Mouse (Mus musculus) left cerebral cortex, adult 11 months (tissue): ENCODE measurements at regions not wholly inside any gene's neighbourhood (a gene's known extent, or its start where the extent isn't known, plus 50 kb on each side); places are given as distances from the start of the nearest gene placed in this dataset.

ENCODE experiments used
- DNase-seq: peaks from one replicate; pipeline ENCODE4 v3.0.0; 2022; ENCODE audit warnings: low spot score

DNA sequence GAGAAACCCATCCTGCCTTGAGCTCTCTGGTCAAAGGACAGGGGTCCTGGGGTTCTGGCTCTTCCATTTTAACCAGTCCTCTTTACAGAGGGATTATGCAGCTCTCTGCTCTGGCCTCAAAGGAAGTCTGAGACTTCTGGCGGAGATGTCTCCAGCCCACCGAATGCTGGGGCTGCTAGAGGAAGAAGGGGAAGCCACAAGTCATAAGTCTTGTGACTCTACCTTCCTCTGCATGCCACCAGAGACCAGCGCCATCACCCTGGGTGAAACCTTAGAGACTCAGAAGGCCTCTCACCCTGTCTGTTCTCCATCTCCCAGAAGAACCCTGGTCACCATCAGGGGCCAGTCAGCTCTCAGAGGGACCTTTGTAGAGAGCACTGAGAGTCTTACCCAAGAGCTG is 246.4 kb upstream of the Sulf2 start:
- DNase-seq = no peak

DNA sequence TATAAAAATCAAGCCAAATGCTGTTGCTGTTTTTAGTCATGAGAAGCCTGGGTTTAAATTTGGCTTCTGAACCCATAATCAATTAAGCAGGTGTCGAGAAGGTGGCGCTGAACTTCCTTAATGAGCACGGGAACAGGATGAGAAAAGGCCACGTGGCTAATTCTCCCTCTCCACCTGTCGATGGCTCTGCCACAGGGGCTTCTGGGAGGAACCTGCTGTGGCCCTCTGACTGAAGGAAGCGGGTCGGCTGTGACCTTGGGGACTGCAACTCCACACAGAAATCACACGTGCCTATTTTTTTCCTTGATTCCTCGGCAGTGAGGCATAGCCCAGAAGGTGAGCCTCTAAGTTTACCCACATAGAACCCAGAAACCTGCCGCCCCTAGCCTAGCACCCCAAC is 244.8 kb upstream of the Sulf2 start:
- no peak for DNase-seq

DNA sequence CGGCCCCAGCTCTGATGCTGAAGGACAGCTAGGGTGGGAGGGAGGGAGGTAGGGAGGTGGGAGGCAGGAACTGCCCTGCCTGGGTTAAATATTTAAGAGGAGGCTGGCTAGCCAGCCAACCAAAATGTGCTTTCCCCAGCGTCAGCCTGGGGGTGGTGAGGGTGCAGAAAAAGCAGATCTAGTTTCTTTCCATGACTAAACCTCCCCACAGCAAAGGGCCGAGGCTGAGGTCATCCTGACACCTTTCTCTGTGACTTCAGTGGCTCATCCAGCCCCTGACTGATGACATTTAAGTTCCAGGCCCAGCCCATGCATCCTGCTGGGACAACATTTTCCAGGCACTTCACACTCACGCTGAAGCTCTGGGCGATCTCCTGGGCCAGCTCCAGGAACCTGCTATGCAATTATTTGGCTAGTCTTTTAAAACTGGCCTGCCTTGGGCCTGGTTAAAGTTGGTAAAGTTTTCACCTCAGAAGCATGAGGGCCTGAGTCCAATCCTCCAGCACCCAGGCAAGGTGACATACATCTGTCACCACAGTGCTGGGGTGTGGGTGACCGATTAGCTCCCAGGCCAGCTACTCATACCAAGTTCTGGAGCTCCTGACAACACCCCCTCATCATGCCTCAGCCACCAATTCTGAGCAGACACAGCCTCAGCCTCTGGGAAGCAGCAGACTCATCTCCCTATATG is 243.8 kb upstream of the Sulf2 start:
- DNase-seq = no peak

DNA sequence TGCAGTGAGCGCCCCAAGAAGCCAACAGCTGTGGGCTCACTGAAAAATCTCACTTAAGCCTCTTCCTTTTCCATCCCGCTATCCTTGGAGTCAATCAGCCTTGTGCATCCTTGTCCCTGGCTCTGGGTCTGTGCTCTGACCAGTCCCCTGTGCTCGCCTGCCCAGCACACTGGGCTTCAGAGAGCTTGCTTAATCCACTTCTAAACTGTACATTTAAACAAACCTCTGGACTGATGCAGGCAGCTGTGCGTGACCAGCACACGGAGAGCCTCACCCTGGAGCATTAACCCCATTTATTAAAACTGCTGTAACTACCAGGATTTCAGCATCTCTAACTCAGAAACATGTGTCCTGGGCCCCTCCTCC is 243.3 kb upstream of the Sulf2 start:
- DNase-seq = no peak

DNA sequence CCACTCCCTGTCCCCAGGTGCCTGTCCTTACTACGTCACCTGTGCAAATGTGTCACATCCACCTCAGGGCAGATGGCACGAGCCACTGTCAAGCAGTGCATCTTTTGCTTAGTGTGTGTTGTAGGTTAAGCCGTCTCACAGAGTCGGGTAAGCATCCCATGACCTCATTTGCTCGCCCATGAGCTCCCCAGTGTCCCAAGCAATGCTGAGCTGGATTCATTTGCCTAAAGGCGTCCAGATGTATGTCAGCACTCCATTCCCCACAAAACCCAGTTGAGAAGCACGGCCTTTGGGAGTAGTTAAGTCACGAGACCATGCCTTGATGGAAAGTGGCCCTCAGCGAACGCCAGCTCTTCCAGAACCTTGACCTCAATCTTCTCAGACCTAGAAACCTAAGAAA is 242.7 kb upstream of the Sulf2 start:
- DNase-seq = no peak

DNA sequence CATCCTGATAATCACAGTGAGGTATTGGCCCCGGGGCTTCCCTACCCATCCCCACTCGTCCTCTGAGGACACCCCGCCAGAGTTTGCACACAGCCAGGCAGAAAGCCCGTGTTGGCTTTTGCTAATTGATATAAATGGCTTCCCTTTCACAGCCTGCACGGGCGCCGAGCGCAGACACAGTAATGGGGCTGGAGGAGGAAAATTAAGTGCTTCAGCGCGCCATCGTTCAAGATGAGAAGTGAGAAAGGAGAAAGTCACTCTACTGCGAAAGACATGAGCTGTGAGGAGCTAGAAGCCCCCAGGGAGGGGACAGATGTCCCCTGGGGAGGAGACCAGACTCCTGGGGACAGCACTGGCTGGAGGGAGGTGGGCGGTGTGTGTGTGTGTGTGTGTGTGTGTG is 239.2 kb upstream of the Sulf2 start:
- no peak for DNase-seq

DNA sequence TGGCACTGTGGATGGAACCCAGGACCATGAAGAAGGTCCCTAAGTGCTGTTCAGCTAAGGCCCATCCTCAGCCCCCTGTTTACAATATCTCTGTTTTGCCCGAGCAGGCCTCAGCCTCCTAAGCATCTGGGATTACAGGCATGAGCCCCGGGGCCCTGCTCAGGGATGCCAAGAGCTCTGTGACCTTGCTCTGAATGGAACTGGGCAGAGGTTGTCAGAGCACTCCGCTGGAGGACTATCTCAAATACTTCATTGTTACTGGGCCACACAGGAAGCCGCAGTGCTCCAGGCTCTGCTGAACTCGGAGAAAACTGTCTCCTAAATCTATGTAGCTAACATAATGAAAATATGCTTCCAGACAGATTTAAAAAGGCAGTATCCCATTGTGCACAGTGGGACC is 235.7 kb upstream of the Sulf2 start:
- DNase-seq = no peak

DNA sequence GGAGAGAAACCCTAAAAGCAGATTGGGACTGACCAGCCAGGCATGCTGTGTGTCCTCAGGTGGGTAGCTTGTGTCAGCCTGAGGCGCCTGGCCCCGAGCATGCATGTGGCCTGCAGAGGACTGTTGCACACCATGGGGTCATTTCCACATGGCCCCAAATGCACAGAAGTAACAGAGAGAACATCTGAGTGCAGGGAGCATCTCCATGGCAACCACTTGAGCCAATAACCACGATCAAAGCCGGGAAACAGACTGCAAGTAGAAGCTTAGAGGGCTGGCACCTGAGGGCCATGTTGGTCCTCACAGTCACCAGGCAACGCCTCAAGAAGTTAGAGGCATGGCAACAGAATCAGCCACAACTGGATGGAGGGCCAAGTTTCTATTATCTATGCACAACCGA is 232.6 kb upstream of the Sulf2 start:
- DNase-seq = no peak

DNA sequence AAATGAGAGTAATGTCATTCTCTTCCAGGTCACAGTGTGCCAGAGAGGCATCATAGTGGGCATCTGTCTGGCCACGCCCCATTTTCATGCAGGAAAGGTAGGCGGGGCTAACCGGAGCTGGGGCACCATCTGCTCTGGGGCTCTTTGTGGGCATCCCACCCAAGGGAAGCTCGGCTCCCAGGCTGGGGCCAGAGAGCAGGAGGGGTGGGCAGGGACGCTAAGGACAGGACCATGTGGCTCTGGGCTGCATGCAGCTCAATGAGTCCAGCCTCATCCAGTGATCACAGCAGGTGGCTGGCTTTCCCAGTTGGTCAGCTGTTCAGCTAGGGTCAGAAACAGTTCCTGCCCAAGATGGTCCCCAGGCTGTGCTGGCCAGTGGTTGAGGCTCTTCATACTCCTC is 231.4 kb upstream of the Sulf2 start:
- DNase-seq = no peak

DNA sequence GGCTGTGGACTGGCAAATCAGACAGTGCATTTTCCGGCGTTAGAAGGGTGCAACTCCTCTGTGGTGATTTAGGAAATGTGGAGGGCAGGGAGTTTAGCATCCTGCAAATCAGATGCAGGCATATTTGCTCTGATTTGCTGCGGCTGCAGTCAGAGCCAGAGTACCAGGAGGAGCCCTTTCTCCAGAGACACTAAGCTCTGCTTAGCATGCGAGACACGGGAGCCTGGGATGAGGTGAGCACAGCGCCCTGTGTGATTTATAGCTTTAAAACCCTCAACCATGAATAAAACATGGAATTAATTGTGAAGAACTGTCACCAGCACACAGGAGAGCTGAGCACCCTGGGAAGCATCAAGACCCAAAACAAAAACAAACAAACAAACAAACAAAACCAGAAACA is 229.1 kb upstream of the Sulf2 start:
- DNase-seq = no peak

DNA sequence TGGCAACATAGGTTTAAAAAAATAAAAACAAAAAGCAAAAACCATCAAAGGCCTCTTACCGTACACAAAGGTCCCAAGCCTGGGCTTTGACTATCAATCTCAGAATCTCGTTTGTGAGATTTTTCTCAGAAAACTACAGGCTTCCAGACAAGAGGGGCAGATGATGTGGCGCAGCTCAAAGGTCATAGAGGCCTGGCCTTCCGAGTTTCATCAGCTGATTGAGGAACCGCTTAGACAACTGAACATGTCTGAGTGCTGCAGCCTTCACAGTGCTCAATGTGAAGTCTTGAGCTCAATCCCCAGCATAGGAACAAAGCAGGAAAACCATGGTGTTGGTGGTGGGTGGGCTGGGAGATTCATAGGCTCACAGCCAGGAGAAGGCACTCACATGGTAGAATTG is 227.9 kb upstream of the Sulf2 start:
- DNase-seq = no peak

DNA sequence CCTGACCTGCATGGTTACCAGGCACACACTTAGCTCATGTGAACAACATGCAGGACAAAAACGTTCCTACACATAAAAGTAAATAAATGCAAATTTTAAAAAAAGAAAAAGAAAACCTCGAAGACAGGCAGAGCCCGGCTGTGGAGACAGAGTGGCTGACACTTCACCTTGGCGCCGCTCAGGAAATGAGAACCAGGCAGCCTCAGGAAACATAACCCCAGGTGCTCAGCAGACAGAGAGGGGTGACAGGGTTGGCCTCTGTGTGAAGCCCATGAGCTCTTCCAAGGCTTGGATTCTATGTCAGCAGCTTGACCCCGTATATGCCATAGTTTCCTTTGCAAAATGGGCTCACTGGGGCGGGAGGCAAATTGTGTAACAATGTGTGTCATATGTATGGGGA is 226.7 kb upstream of the Sulf2 start:
- no peak for DNase-seq

DNA sequence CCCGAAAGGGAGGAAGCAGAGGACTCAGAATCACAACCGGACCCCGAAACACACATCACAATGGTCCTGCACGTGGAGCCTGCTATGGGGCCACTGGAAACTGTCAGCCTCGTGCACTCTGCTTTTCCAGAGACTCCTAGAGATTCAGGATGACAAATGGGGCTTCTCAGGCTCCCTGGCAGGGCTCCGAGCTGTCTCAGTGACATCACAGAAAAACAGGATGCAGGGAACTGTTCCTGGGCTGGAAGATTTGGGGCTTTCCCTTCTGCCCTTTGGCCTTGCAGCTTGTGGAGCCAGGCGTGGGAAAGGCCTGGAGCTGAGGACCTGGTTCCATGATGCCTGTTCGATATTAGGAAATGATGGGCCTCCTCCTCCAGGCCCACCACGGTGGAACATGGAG is 225.4 kb upstream of the Sulf2 start:
- DNase-seq = no peak

DNA sequence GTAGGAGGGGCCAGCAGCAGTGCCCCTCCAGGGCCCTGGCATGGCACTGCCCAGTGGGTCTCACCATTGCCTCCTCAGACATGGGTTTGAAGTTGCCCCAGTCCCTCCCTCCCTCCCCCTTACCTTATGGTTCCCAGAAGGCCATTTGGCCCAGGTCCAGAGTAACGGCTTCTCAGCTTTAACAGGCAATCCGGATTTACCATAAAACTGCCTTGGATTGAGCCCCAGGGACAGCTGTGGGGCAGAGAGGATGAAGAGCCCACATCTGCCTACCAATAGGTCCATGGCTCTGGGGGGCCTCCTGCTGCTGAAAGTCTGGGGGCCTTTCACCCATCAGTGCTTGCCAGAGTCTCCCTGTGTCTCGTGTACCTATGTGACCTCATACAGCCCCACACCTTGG is 222.9 kb upstream of the Sulf2 start:
- DNase-seq = no peak

DNA sequence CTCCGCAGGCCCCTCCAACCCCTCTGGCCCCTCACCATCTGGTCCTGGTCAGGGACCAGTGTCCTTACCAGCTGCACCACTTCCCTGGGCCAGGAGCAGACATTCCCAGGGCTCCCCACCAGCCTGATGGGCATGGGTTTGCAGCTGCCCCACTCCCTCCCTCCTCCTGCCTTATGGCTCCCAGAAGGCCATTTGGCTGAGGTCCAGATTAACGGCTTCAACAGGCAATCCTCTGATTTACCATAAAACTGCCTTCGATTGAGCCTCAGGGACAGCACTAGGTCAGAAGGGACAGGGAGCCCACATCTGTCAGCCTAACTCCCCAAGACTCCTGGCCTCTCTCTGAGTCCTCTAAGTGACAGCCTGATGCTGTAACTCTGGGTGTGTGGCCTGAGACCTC is 221.9 kb upstream of the Sulf2 start:
- DNase-seq = no peak

DNA sequence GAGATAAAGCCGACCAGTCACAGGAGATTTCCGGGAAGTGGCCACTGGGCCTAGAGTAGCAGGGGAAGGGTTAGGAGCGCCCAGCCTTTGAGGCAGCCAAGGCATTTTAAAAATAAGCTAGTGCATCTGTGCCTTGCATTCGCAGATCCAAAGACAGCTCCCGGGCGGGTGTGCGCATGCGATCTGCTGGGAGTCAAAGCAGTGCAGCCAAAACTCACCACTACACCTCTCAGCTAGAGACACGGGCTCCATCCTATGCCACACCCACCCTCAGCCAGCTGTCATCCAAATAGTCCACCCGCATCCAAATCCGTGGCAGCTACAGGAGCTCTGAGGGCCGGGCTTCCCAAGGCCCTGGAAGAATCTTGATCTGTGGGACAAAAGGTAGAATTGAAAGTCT is 220.2 kb upstream of the Sulf2 start:
- no peak for DNase-seq

DNA sequence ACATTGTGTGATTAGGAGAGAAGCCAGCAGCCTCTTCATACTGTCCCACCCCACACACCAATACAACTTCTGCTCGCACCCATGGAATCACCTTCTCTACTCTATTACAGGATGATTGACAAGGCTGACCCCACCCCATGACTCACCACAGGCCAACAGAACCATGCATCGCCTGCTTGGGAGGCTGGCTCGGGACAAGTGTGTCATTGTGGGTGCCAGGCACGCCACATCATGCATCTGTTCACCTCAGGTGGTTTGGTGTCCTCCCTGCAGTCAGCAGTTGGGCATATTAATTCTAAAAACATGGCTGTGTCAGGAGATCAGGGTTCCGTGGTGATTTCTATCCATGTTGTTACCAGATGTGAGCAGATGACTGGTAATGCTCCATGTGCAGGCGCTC is 215.3 kb upstream of the Sulf2 start:
- DNase-seq = no peak

DNA sequence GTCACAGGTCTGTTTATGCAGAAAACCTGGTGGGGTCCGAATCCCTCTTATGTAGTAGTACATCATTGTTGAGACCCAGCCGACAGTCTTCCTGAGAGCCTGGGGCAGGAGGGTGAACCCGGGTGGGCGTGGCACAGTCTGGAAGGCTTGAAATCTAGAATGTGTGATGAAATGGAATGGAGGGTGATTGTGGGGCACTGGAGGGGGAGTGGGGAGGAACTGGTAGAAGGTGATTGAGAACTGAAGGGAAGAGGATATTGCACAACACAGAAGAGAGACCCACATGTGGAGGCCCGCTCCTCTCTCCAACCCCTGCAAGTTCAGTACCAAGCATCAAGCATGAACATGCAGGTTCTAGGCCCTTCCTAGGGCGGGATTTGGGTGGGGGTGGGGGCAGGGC is 206.2 kb upstream of the Sulf2 start:
- DNase-seq = no peak

DNA sequence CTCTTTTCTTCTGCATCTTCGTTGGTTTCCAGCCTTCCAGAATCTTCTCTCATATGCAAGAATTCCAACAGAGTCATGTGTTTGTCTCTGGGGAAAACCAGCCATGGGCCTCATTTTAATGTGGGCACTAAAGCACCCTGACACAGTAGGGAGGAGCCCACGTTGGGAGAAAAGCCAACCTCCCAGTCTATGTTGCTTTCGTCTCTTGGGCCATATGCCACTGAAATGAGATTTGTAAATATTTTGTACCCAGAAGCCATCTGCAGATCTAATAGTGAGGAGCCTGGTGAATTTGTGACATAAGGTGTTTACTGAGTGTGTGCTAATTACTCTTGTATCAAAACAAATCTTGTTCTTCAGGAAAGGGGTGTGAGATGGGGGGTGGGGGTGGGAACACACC is 205.3 kb upstream of the Sulf2 start:
- no peak for DNase-seq

DNA sequence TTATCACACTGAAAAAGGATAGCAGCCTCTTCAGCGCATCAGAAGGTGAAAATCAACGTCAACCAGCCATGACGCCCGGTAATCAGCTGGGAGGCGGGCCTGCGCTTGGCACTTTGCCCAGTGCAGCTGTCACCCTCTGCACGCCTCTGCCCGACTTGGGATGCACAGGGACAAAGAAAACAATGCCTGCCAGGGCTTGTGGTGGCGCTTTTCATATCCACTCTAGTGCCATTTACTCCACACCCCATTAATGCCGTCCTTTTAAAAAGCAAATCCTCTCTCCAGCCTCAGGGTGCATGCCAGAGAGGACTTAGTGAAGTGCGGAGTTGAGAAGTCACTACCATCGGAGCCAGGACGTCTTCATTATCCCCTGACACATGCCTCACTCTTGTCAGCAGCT is 204.5 kb upstream of the Sulf2 start:
- DNase-seq = no peak

DNA sequence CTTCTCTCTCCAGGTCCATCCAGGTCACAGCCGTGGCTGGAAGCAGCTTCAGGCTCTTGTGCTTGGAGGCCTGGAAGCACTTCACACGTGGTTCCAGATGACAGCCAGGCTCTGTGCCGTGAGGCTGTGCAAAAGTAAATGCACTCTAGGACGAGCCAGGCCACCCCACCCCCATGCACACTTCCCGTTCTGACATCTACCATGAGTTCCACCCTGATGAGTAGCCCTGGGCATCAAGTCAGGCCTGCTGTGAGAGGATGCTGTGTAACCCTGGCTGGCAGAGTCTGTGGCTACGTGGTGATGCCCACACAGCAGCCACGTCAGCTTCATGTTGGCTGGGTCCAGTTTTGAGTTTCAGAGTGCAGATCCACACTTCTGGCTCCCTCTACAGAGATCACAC is 202.4 kb upstream of the Sulf2 start:
- DNase-seq = no peak

DNA sequence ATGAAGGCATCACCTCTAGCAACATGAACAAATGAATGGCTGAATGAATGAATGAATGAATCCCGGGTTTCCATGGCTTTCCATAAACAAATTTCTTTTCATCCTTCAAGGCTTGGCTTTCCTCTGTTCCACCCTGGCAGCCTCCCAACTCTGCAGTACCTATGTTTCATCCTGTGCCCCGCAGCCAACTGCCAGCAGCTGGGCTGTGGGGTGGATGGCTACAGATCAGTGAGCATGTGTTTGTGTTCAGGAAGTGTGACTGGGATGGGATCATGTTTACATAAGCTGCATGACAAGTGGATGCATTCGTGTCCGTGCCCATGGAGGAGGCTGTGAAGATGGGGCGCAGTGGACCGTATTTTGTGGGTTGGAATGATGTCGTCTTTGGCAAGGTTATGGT is 200.5 kb upstream of the Sulf2 start:
- no peak for DNase-seq

DNA sequence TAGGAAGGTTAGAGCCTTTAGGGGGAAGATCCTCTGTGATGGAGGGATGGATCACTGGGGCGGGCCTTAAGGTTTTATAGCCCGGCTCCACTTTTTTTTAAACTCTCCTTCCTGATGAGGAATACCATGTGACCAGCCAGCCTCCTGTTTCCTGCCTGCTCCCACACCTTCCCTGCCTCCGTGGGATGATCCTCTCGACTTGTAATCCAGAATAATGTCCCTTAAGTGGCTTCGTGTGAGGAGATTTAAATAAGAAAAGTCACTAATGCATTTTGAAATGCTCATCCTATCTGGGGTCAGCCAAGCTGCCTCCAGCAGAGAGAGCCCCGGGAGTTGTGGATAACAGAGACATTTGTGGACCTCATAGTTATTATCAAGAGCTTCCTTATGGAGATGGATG is 200.0 kb upstream of the Sulf2 start:
- no peak for DNase-seq

DNA sequence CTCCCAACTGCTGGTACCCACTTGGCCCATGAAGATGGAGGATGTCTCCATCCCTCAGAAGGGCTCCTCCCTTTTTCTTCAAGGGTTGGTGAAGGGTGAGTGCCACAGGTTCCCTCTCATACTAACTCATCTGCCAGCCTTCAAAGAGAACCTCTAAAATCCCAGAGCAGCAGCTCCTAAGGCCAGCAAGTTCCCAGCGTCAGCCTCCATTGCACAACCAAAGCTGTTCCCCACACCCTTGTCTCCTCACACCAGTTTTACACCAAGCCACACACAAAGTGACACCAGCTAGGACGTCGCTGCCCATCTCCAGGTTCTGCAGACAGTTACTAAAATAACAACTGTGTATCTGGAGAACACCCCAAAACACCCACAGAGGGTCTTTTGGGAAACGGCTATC is 198.9 kb upstream of the Sulf2 start:
- no peak for DNase-seq
